Mouse (Mus musculus) heart, adult 2 months (tissue): Measurements from ENCODE around the gene Gm9508.

Experiments
- CTCF ChIP-seq: fragments of 200-600 bp; IDR thresholded peaks from 2 replicates; pipeline ENCODE4 v1.8.1; 2022; ENCODE audit warnings: antibody characterized with exemption, mild to moderate bottlenecking, moderate library complexity
- EP300 ChIP-seq: fragments of 200-500 bp; IDR thresholded peaks from 2 replicates; pipeline ENCODE4 v1.6.1; 2011; ENCODE audit warnings: low read depth, low read length, control low read depth; ENCODE audit not compliant: insufficient read depth
- POLR2A ChIP-seq: fragments of 200-500 bp; IDR thresholded peaks from 2 replicates; pipeline ENCODE4 v1.6.1; 2011; ENCODE audit warnings: mild to moderate bottlenecking, low read depth, low read length, control low read depth; ENCODE audit not compliant: insufficient read depth

DNA sequence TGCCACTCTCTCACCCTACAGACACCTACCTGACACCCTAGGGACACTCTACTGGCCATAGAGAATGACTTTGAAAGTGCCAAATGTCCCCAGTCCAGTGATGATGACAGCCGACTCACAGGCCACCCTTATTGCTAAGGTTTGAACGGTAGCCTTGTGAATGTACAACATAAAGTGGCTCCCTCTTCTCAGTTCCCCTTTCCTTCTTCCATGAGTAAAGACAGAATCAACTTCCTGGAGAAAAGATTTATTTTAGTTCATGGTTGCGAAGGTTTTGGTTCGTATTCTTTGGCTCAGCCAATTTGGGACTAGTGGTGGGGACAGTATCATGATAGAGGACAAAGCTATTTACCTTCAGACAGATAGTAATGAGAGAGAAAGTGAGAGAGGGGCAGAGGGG lies 41.9 kb upstream of the Gm9508 start:
- no peak for TF ChIP-seq CTCF
- no peak for TF ChIP-seq EP300
- TF ChIP-seq POLR2A: no peak
